Mouse (Mus musculus) midbrain, embryonic 12.5 days (tissue): ENCODE measurements around the gene Clcn2. TPM values are rescaled to one million over a fixed set of nuclear protein-coding genes. Genes with fewer than 3 reads are reported as not detected.
A peak's percentile ranks its signal among the peaks of the same experiment; 100 is the strongest.

Experiments used
- ATAC-seq: fragments of 200-750 bp; cut with Nextera tagmentation; 2 replicates; pipeline ENCODE4 v1.8.0; 2017; ENCODE audit warnings: low read depth, moderate TSS enrichment, moderate library complexity; ENCODE audit not compliant: low FRiP score
- H3K27ac ChIP-seq: fragments of 300-500 bp; sonication (generic); replicated peaks from 2 replicates; pipeline ENCODE4 v1.5.1; 2016; ENCODE audit warnings: mild to moderate bottlenecking
- H3K27me3 ChIP-seq: fragments of 300-500 bp; sonication (generic); 2 replicates; pipeline ENCODE4 v1.6.1; 2016; ENCODE audit warnings: mild to moderate bottlenecking
- H3K36me3 ChIP-seq: fragments of 300-500 bp; sonication (generic); 2 replicates; pipeline ENCODE4 v1.6.1; 2016
- H3K4me1 ChIP-seq: fragments of 300-500 bp; sonication (generic); 2 replicates; pipeline ENCODE4 v1.6.1; 2016
- H3K4me2 ChIP-seq: fragments of 300-500 bp; sonication (generic); replicated peaks from 2 replicates; pipeline ENCODE4 v1.6.1; 2016; ENCODE audit warnings: mild to moderate bottlenecking, moderate library complexity
- H3K4me3 ChIP-seq: fragments of 300-500 bp; sonication (generic); 2 replicates; pipeline ENCODE4 v1.5.1; 2016; ENCODE audit warnings: mild to moderate bottlenecking
- H3K9ac ChIP-seq: fragments of 300-500 bp; sonication (generic); replicated peaks from 2 replicates; pipeline ENCODE4 v1.6.1; 2016; ENCODE audit warnings: mild to moderate bottlenecking, moderate library complexity
- H3K9me3 ChIP-seq: fragments of 300-500 bp; sonication (generic); 2 replicates; pipeline ENCODE4 v1.6.1; 2016; ENCODE audit warnings: mild to moderate bottlenecking
- WGBS: fragments of 180-500 bp; shearing (Covaris S2); methylation state at CpG from one replicate; pipeline ENCODE4 v1.1.7; 2016; 5-methylcytosine and 5-hydroxymethylcytosine counted together
- polyA plus RNA-seq: library from polyadenylated mRNA; unstranded; fragments of >200 nt; fragmentation: Nextera tagmentation; extraction: Ambion mirVana; gene quantifications from 2 replicates; pipeline ENCODE4 v1.2.1, GENCODE M21; 2016

Clcn2 gene
- polyA plus RNA-seq, 1 experiment from 2014 or later = 32.8 TPM

- H3K4me2 ChIP-seq = peak overlapping the region; percentile 67; the same call in 1 of the 2 replicates
- 0 out of 2 replicates have a peak overlapping the region, but pooled peaks have one; percentile 3 for H3K27ac ChIP-seq
- peaks cover 9% of the 10 kb centered on the region; the same call in 1 of the 2 replicates for H3K27me3 ChIP-seq
- 77% methylated on average over 8 of the region's 8 CpGs for WGBS
- no peak overlapping the region for H3K9ac ChIP-seq
- peaks cover 43% of the 10 kb centered on the region for H3K4me1 ChIP-seq
- H3K4me3 ChIP-seq = no peak overlapping the region
- ATAC-seq = no peak
- H3K36me3 ChIP-seq = peaks cover 32% of the 10 kb centered on the region
- no peaks in the 10 kb centered on the region for H3K9me3 ChIP-seq
These were observed 22.8 kb downstream of the Clcn2 start for GRCm38 (mm10) chr16:20694781-20695180.

GRCm38 (mm10) chr16:20693111-20693701, 24.3 kb downstream of the Clcn2 start, which contains the start of gene Fam131a:
Gene Fam131a, plus strand, starts transcription at chr16:20693241.
- Histone ChIP-seq H3K9ac (peak within 1 kb of the TSS; percentile 78), H3K27ac (peak within 1 kb of the TSS; percentile 90), H3K4me2 (peak within 1 kb of the TSS; percentile 78), H3K36me3 (peaks cover 37% of the 10 kb centered on the region), H3K9me3 (no peaks in the 10 kb centered on the region), H3K4me1 (peaks cover 42% of the 10 kb centered on the region), H3K27me3 (peaks cover 9% of the 10 kb centered on the region; the same call in 1 of the 2 replicates), H3K4me3 (peak within 1 kb of the TSS; percentile 66)
- peak; percentile 93 for ATAC-seq
- under 1% methylated on average over 30 of the region's 37 CpGs for WGBS

- H3K27me3 ChIP-seq = peaks cover 9% of the 10 kb centered on the region; the same call in 1 of the 2 replicates
- peak overlapping the region; percentile 66; the same call in 1 of the 2 replicates for H3K4me3 ChIP-seq
- H3K4me2 ChIP-seq = peak overlapping the region; percentile 78
- no peak for ATAC-seq
- H3K4me1 ChIP-seq = peaks cover 42% of the 10 kb centered on the region
- 42% methylated on average over 14 of the region's 16 CpGs for WGBS
- H3K9ac ChIP-seq = 0 out of 2 replicates have a peak overlapping the region, but pooled peaks have one; percentile 34
- peaks cover 45% of the 10 kb centered on the region for H3K36me3 ChIP-seq
- no peaks in the 10 kb centered on the region for H3K9me3 ChIP-seq
- H3K27ac ChIP-seq = peak overlapping the region; percentile 90
These were observed 25.1 kb downstream of the Clcn2 start for GRCm38 (mm10) chr16:20692241-20692965.

DNA sequence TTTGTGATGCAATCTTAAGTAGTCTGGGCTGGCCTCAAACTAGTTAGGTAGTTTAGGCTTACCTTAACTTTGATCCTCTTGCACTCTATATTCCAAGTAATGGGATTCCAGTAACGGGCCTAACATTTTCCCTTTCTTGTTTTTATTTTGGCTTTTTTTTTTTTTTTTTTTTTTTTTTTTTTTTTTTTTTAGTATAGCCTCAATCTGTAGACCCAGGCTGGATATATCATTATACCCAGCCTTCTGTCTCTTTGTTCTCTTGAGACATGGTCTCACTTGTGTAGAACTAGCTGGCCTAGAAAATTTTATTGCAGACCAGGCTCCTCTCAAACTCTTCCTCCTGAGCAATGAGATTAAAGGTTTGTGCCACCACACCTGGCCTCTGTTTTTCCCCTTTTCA, 25.9 kb downstream of the Clcn2 start:
- Histone ChIP-seq H3K27me3 (peaks cover 9% of the 10 kb centered on the region; the same call in 1 of the 2 replicates), H3K27ac (no peak overlapping the region), H3K4me1 (peaks cover 39% of the 10 kb centered on the region), H3K9me3 (no peaks in the 10 kb centered on the region), H3K4me2 (no peak overlapping the region), H3K36me3 (peaks cover 53% of the 10 kb centered on the region), H3K9ac (no peak overlapping the region), H3K4me3 (no peak overlapping the region)
- no peak for ATAC-seq
- WGBS = 94% methylated on average over 1 of the region's 1 CpGs

- WGBS = 91% methylated on average over 3 of the region's 3 CpGs
- Histone ChIP-seq H3K27ac (no peak overlapping the region), H3K9me3 (no peaks in the 10 kb centered on the region), H3K9ac (no peak overlapping the region), H3K27me3 (peaks cover 9% of the 10 kb centered on the region; the same call in 1 of the 2 replicates), H3K36me3 (peaks cover 61% of the 10 kb centered on the region), H3K4me1 (peaks cover 33% of the 10 kb centered on the region), H3K4me3 (no peak overlapping the region), H3K4me2 (no peak overlapping the region)
- no peak for ATAC-seq
These were observed 26.8 kb downstream of the Clcn2 start for GRCm38 (mm10) chr16:20690774-20691173.

DNA sequence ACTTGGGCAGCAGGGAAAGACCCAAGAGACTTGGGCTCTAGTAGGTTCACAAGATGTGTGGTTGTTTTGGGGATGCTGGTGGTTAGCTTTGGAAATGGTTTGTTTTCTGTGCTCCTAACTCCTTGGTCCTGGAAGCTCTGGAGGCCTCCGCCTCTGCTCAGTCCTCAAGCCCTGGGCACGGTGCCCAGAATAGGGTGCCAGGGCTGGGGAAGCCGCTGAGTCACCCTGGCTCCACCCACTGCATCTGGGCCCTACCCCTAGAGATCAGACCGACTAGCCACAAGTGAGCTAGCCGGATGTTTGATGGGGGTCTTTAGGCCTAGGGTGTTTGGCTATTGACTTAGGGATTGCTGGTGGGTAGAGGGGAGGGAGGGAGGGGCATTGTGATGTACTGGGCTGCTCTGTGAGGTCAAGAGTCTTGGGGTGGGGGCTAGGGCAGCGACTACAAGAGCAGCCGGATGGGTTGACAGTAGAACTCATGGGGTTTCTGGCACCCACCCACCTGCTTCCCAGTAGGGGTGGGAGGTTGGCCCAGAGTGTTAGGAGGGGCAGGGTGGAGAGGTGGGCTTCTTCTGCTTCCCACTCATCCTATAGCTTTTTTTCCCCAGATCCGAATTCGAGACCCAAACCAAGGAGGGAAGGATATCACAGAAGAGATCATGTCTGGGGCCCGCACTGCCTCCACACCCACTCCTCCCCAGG, 39.4 kb downstream of the Clcn2 start:
- Histone ChIP-seq H3K36me3 (peaks cover 83% of the 10 kb centered on the region), H3K4me1 (peaks cover 19% of the 10 kb centered on the region), H3K9ac (no peak overlapping the region), H3K27ac (no peak overlapping the region), H3K4me3 (no peak overlapping the region), H3K9me3 (no peaks in the 10 kb centered on the region), H3K4me2 (no peak overlapping the region), H3K27me3 (no peaks in the 10 kb centered on the region)
- no peak for ATAC-seq
- 89% methylated on average over 10 of the region's 10 CpGs for WGBS

DNA sequence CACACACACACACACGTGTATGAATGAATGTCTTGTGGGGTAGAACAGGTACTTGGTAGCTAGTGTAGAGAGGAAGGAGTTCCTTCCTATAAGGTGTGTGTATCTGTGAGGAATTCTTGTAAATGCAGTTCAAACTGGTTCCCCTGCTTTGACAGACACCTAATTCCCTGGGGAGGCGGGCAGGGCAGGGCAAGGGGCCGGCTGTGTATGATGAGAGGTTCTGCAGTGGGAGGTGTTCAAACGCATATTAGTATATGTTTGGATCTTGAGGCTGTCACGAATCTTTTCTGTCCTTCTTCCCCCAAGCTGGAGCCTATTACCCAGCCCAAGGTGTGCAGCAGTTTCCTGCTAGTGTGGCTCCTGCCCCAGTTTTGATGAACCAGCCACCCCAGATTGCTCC, 40.2 kb downstream of the Clcn2 start:
- no peak overlapping the region for H3K4me3 ChIP-seq
- no peak overlapping the region for H3K9ac ChIP-seq
- 86% methylated on average over 5 of the region's 5 CpGs for WGBS
- no peak for ATAC-seq
- no peaks in the 10 kb centered on the region for H3K27me3 ChIP-seq
- peaks cover 19% of the 10 kb centered on the region for H3K4me1 ChIP-seq
- H3K27ac ChIP-seq = no peak overlapping the region
- peaks cover 76% of the 10 kb centered on the region for H3K36me3 ChIP-seq
- H3K9me3 ChIP-seq = no peaks in the 10 kb centered on the region
- H3K4me2 ChIP-seq = no peak overlapping the region

- Histone ChIP-seq H3K9me3 (no peaks in the 10 kb centered on the region), H3K4me2 (no peak overlapping the region), H3K4me3 (no peak overlapping the region), H3K27ac (no peak overlapping the region), H3K27me3 (no peaks in the 10 kb centered on the region), H3K36me3 (peaks cover 69% of the 10 kb centered on the region), H3K4me1 (peaks cover 19% of the 10 kb centered on the region), H3K9ac (no peak overlapping the region)
- WGBS = 89% methylated on average over 4 of the region's 4 CpGs
- no peak for ATAC-seq
These were observed 40.8 kb downstream of the Clcn2 start for GRCm38 (mm10) chr16:20676702-20677101.

DNA sequence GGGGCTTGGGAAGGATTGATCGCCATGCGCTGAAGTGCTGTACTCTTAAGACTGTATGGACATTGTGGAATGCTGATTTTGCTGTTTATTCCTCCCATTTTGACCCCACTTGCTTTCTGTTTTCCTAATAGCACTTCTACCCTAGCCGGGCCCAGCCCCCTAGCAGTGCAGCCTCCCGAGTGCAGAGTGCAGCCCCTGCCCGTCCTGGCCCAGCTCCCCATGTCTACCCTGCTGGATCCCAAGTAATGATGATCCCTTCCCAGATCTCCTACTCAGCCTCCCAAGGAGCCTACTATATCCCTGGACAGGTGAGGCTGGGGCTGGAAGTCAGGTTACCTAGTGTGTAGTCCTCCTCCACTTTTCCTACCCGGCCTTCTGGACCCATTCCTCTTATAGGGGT, 42.3 kb downstream of the Clcn2 start:
- Histone ChIP-seq H3K27ac (no peak overlapping the region), H3K9ac (0 out of 2 replicates have a peak overlapping the region, but pooled peaks have one; percentile 13), H3K36me3 (peaks cover 54% of the 10 kb centered on the region), H3K9me3 (no peaks in the 10 kb centered on the region), H3K27me3 (no peaks in the 10 kb centered on the region), H3K4me2 (peak overlapping the region; percentile 90; the same call in 1 of the 2 replicates), H3K4me1 (peaks cover 19% of the 10 kb centered on the region), H3K4me3 (no peak overlapping the region)
- 95% methylated on average over 6 of the region's 6 CpGs for WGBS
- ATAC-seq = no peak

GRCm38 (mm10) chr16:20673706-20674303, 43.7 kb downstream of the Clcn2 start:
- no peak for ATAC-seq
- Histone ChIP-seq H3K4me2 (peak overlapping the region; percentile 90), H3K36me3 (peaks cover 40% of the 10 kb centered on the region), H3K4me3 (peak overlapping the region; percentile 93), H3K27me3 (no peaks in the 10 kb centered on the region), H3K9me3 (no peaks in the 10 kb centered on the region), H3K27ac (peak overlapping the region; percentile 95), H3K9ac (peak overlapping the region; percentile 97), H3K4me1 (peaks cover 19% of the 10 kb centered on the region)
- 19% methylated on average over 14 of the region's 14 CpGs for WGBS

GRCm38 (mm10) chr16:20672965-20673705, 44.4 kb downstream of the Clcn2 start:
- under 1% methylated on average over 40 of the region's 78 CpGs for WGBS

More at GRCm38 (mm10) chr16:20672965-20673705, 44.4 kb downstream of the Clcn2 start:
- peaks cover 34% of the 10 kb centered on the region for H3K36me3 ChIP-seq
- H3K4me1 ChIP-seq = peaks cover 19% of the 10 kb centered on the region
- peak overlapping the region; percentile 93 for H3K4me3 ChIP-seq
- H3K27me3 ChIP-seq = no peaks in the 10 kb centered on the region
- H3K4me2 ChIP-seq = peak overlapping the region; percentile 90
- H3K9me3 ChIP-seq = no peaks in the 10 kb centered on the region
- H3K9ac ChIP-seq = peak overlapping the region; percentile 97
- peak; percentile 86 for ATAC-seq
- peak overlapping the region; percentile 95 for H3K27ac ChIP-seq
